Mouse (Mus musculus) stomach, embryonic 15.5 days (tissue): ENCODE results near the gene Golph3. TPM values are rescaled to one million over a fixed set of nuclear protein-coding genes. Genes with fewer than 3 reads are reported as not detected.

Source experiments
- ATAC-seq: fragments of 200-750 bp; cut with Nextera tagmentation; 2 replicates; pipeline ENCODE4 v1.8.0; 2017; ENCODE audit warnings: low read depth, moderate number of reproducible peaks, moderate TSS enrichment; ENCODE audit not compliant: insufficient read depth, low FRiP score
- H3K27ac ChIP-seq: fragments of 300-500 bp; sonication (generic); 2 replicates; pipeline ENCODE4 v1.5.1; 2015; ENCODE audit warnings: mild to moderate bottlenecking, inconsistent platforms
- H3K27me3 ChIP-seq: fragments of 300-500 bp; sonication (generic); replicated peaks from 2 replicates; pipeline ENCODE4 v1.6.1; 2015; ENCODE audit warnings: inconsistent platforms
- H3K36me3 ChIP-seq: fragments of 300-500 bp; sonication (generic); 2 replicates; pipeline ENCODE4 v1.6.1; 2015; ENCODE audit warnings: inconsistent platforms
- H3K4me1 ChIP-seq: fragments of 300-500 bp; sonication (generic); 2 replicates; pipeline ENCODE4 v1.6.1; 2015; ENCODE audit warnings: inconsistent platforms
- H3K4me2 ChIP-seq: fragments of 300-500 bp; sonication (generic); 2 replicates; pipeline ENCODE4 v1.6.1; 2015; ENCODE audit warnings: mild to moderate bottlenecking, inconsistent platforms
- H3K4me3 ChIP-seq: fragments of 300-500 bp; sonication (generic); replicated peaks from 2 replicates; pipeline ENCODE4 v1.5.1; 2015; ENCODE audit warnings: inconsistent platforms
- H3K9ac ChIP-seq: fragments of 300-500 bp; sonication (generic); 2 replicates; pipeline ENCODE4 v1.6.1; 2015; ENCODE audit warnings: inconsistent platforms
- H3K9me3 ChIP-seq: fragments of 300-500 bp; sonication (generic); 2 replicates; pipeline ENCODE4 v1.6.1; 2016; ENCODE audit warnings: inconsistent platforms
- WGBS: fragments of 180-500 bp; shearing (Covaris S2); methylation state at CpG from one replicate; pipeline ENCODE4 v1.1.7; 2015; 5-methylcytosine and 5-hydroxymethylcytosine counted together
- polyA plus RNA-seq: library from polyadenylated mRNA; unstranded; fragments of >200 nt; fragmentation: Nextera tagmentation; extraction: Ambion mirVana; gene quantifications from 2 replicates; pipeline ENCODE4 v1.2.1, GENCODE M21; 2015

Golph3 gene
- polyA plus RNA-seq, 1 experiment from 2014 or later: 91.4 TPM

- no peak overlapping the region for H3K4me2 ChIP-seq
- H3K9ac ChIP-seq: no peak overlapping the region
- H3K4me1 ChIP-seq: peaks cover 3% of the 10 kb centered on the region; the same call in 1 of the 2 replicates
- H3K4me3 ChIP-seq: no peak overlapping the region
- ATAC-seq: no peak
- H3K27ac ChIP-seq: no peak overlapping the region
- no peaks in the 10 kb centered on the region for H3K27me3 ChIP-seq
- H3K9me3 ChIP-seq: no peaks in the 10 kb centered on the region
- 67% methylated on average over 6 of the region's 6 CpGs for WGBS
- H3K36me3 ChIP-seq: no peaks in the 10 kb centered on the region
Measured at GRCm38 (mm10) chr15:12301771-12302170, 19.5 kb upstream of the Golph3 start.

GRCm38 (mm10) chr15:12306188-12307071 lies 14.8 kb upstream of the Golph3 start:
- WGBS: 45% methylated on average over 8 of the region's 8 CpGs
- H3K27me3 ChIP-seq: no peaks in the 10 kb centered on the region
- no peak overlapping the region; the same call in 1 of the 2 replicates for H3K4me2 ChIP-seq
- H3K9ac ChIP-seq: no peak overlapping the region
- H3K36me3 ChIP-seq: no peaks in the 10 kb centered on the region
- no peak overlapping the region for H3K4me3 ChIP-seq
- peak; percentile 53; the same call in 1 of the 2 replicates for ATAC-seq
- no peaks in the 10 kb centered on the region for H3K9me3 ChIP-seq
- peaks cover 3% of the 10 kb centered on the region; the same call in 1 of the 2 replicates for H3K4me1 ChIP-seq
- H3K27ac ChIP-seq: no peak overlapping the region

GRCm38 (mm10) chr15:12307114-12307513 lies 14.1 kb upstream of the Golph3 start:
- Histone ChIP-seq H3K27ac (no peak overlapping the region), H3K4me3 (no peak overlapping the region), H3K9ac (no peak overlapping the region), H3K27me3 (no peaks in the 10 kb centered on the region), H3K36me3 (no peaks in the 10 kb centered on the region), H3K9me3 (no peaks in the 10 kb centered on the region), H3K4me1 (peaks cover 3% of the 10 kb centered on the region; the same call in 1 of the 2 replicates), H3K4me2 (no peak overlapping the region; the same call in 1 of the 2 replicates)
- peak; percentile 53 for ATAC-seq
- WGBS: 49% methylated on average over 4 of the region's 4 CpGs

GRCm38 (mm10) chr15:12308539-12308938 lies 12.7 kb upstream of the Golph3 start:
- Histone ChIP-seq H3K4me1 (peaks cover 3% of the 10 kb centered on the region; the same call in 1 of the 2 replicates), H3K9ac (no peak overlapping the region), H3K4me2 (no peak overlapping the region), H3K27ac (no peak overlapping the region), H3K9me3 (no peaks in the 10 kb centered on the region), H3K36me3 (no peaks in the 10 kb centered on the region), H3K4me3 (no peak overlapping the region), H3K27me3 (no peaks in the 10 kb centered on the region)
- 84% methylated on average over 5 of the region's 5 CpGs for WGBS
- no peak for ATAC-seq

GRCm38 (mm10) chr15:12310676-12311075 lies 10.6 kb upstream of the Golph3 start:
- H3K4me1 ChIP-seq: peaks cover 3% of the 10 kb centered on the region; the same call in 1 of the 2 replicates
- no peak for ATAC-seq
- H3K27me3 ChIP-seq: no peaks in the 10 kb centered on the region
- H3K36me3 ChIP-seq: no peaks in the 10 kb centered on the region
- no peak overlapping the region for H3K27ac ChIP-seq
- WGBS: 79% methylated on average over 4 of the region's 4 CpGs
- H3K9ac ChIP-seq: no peak overlapping the region
- H3K4me2 ChIP-seq: no peak overlapping the region
- H3K9me3 ChIP-seq: no peaks in the 10 kb centered on the region
- no peak overlapping the region for H3K4me3 ChIP-seq

GRCm38 (mm10) chr15:12311465-12311864 lies 9.8 kb upstream of the Golph3 start:
- WGBS: 89% methylated on average over 7 of the region's 7 CpGs

GRCm38 (mm10) chr15:12313255-12313654 lies 8.0 kb upstream of the Golph3 start:
- Histone ChIP-seq H3K27ac (no peak overlapping the region), H3K4me3 (no peak overlapping the region), H3K9me3 (no peaks in the 10 kb centered on the region), H3K9ac (no peak overlapping the region), H3K27me3 (no peaks in the 10 kb centered on the region), H3K4me1 (no peaks in the 10 kb centered on the region), H3K4me2 (no peak overlapping the region), H3K36me3 (no peaks in the 10 kb centered on the region)
- peak; percentile 68 for ATAC-seq
- WGBS: 14% methylated on average over 1 of the region's 1 CpGs

More at GRCm38 (mm10) chr15:12311465-12311864, 9.8 kb upstream of the Golph3 start:
- Histone ChIP-seq H3K36me3 (no peaks in the 10 kb centered on the region), H3K4me1 (peaks cover under 1% of the 10 kb centered on the region; the same call in 1 of the 2 replicates), H3K4me2 (no peak overlapping the region), H3K27me3 (no peaks in the 10 kb centered on the region), H3K9me3 (no peaks in the 10 kb centered on the region), H3K27ac (no peak overlapping the region), H3K4me3 (no peak overlapping the region), H3K9ac (no peak overlapping the region)
- no peak for ATAC-seq

GRCm38 (mm10) chr15:12314584-12314983 lies 6.7 kb upstream of the Golph3 start:
- ATAC-seq: no peak
- 54% methylated on average over 5 of the region's 5 CpGs for WGBS

GRCm38 (mm10) chr15:12315996-12316395 lies 5.3 kb upstream of the Golph3 start:
- Histone ChIP-seq H3K9me3 (no peaks in the 10 kb centered on the region), H3K4me1 (peaks cover 2% of the 10 kb centered on the region; the same call in 1 of the 2 replicates), H3K9ac (no peak overlapping the region), H3K4me2 (no peak overlapping the region), H3K27ac (no peak overlapping the region), H3K4me3 (no peak overlapping the region), H3K36me3 (no peaks in the 10 kb centered on the region), H3K27me3 (no peaks in the 10 kb centered on the region)
- no peak for ATAC-seq
- 52% methylated on average over 2 of the region's 2 CpGs for WGBS

More at GRCm38 (mm10) chr15:12314584-12314983, 6.7 kb upstream of the Golph3 start:
- Histone ChIP-seq H3K27me3 (no peaks in the 10 kb centered on the region), H3K27ac (no peak overlapping the region), H3K4me1 (no peaks in the 10 kb centered on the region), H3K4me3 (no peak overlapping the region), H3K9me3 (no peaks in the 10 kb centered on the region), H3K36me3 (no peaks in the 10 kb centered on the region), H3K9ac (no peak overlapping the region), H3K4me2 (no peak overlapping the region)

- H3K27ac ChIP-seq: no peak overlapping the region
- no peaks in the 10 kb centered on the region for H3K27me3 ChIP-seq
- H3K9ac ChIP-seq: no peak overlapping the region
- H3K9me3 ChIP-seq: no peaks in the 10 kb centered on the region
- H3K4me2 ChIP-seq: no peak overlapping the region
- H3K4me3 ChIP-seq: no peak overlapping the region
- no peak for ATAC-seq
- no peaks in the 10 kb centered on the region for H3K36me3 ChIP-seq
- H3K4me1 ChIP-seq: peaks cover 2% of the 10 kb centered on the region; the same call in 1 of the 2 replicates
- WGBS: 76% methylated on average over 5 of the region's 5 CpGs
Measured at GRCm38 (mm10) chr15:12317290-12317689, 4.0 kb upstream of the Golph3 start.

- 83% methylated on average over 8 of the region's 8 CpGs for WGBS
- H3K4me2 ChIP-seq: no peak overlapping the region
Measured at GRCm38 (mm10) chr15:12318451-12318850, 2.8 kb upstream of the Golph3 start.

GRCm38 (mm10) chr15:12319889-12320288 lies 1.4 kb upstream of the Golph3 start:
- Histone ChIP-seq H3K36me3 (no peaks in the 10 kb centered on the region), H3K27ac (no peak overlapping the region), H3K4me1 (peaks cover 9% of the 10 kb centered on the region; the same call in 1 of the 2 replicates), H3K4me2 (peak overlapping the region; percentile 76; the same call in 1 of the 2 replicates), H3K27me3 (no peaks in the 10 kb centered on the region), H3K9me3 (no peaks in the 10 kb centered on the region), H3K9ac (no peak overlapping the region), H3K4me3 (no peak overlapping the region)
- 47% methylated on average over 5 of the region's 5 CpGs for WGBS
- no peak for ATAC-seq

More at GRCm38 (mm10) chr15:12318451-12318850, 2.8 kb upstream of the Golph3 start:
- Histone ChIP-seq H3K9me3 (no peaks in the 10 kb centered on the region), H3K9ac (no peak overlapping the region), H3K27me3 (no peaks in the 10 kb centered on the region), H3K27ac (no peak overlapping the region), H3K4me3 (no peak overlapping the region), H3K4me1 (peaks cover 2% of the 10 kb centered on the region; the same call in 1 of the 2 replicates), H3K36me3 (no peaks in the 10 kb centered on the region)
- no peak for ATAC-seq
